Mouse (Mus musculus): Measurements from ENCODE around the gene Bglap3. TPM values are rescaled to one million over a fixed set of nuclear protein-coding genes. Genes with fewer than 3 reads are reported as not detected.

Bglap3 gene
- polyA plus RNA-seq, 1 experiment from 2014 or later: 0.20 TPM

GRCm38 (mm10) chr3:88350732-88351131 lies 21.8 kb downstream of the Bglap3 start:
- Histone ChIP-seq H3K9ac (no peak overlapping the region), H3K27me3 (ENCODE audit: control insufficient read depth, insufficient read depth, low read length) (no peaks in the 10 kb centered on the region), H3K4me3 (replicated peaks; ENCODE audit: low read length) (no peak overlapping the region), H3K4me2 (replicated peaks) (no peak overlapping the region), H3K4me1 (replicated peaks; ENCODE audit: control insufficient read depth, insufficient read depth, low read length) (no peaks in the 10 kb centered on the region), H3K36me3 (replicated peaks; ENCODE audit: control insufficient read depth, insufficient read depth) (peaks cover 100% of the 10 kb centered on the region), H3K27ac (no peak overlapping the region), H3K9me3 (ENCODE audit: control insufficient read depth, low read length) (no peaks in the 10 kb centered on the region)
- ATAC-seq (ENCODE audit: low FRiP score) (no peak), DNase-seq (ENCODE audit: low spot score) (no peak)
- WGBS: 95% methylated on average over 13 of the region's 13 CpGs

GRCm38 (mm10) chr3:88339006-88339405 lies 33.5 kb downstream of the Bglap3 start:
- Histone ChIP-seq H3K9me3 (ENCODE audit: control insufficient read depth, low read length) (no peaks in the 10 kb centered on the region), H3K36me3 (replicated peaks; ENCODE audit: control insufficient read depth, insufficient read depth) (peaks cover 33% of the 10 kb centered on the region), H3K27me3 (ENCODE audit: control insufficient read depth, insufficient read depth, low read length) (no peaks in the 10 kb centered on the region), H3K4me1 (replicated peaks; ENCODE audit: control insufficient read depth, insufficient read depth, low read length) (peaks cover 18% of the 10 kb centered on the region), H3K4me3 (replicated peaks; ENCODE audit: low read length) (no peak overlapping the region), H3K27ac (no peak overlapping the region), H3K4me2 (replicated peaks) (no peak overlapping the region), H3K9ac (no peak overlapping the region)
- no peak for ATAC-seq (ENCODE audit: low FRiP score)
- WGBS: 82% methylated on average over 3 of the region's 3 CpGs
- no peak for DNase-seq (ENCODE audit: low spot score)

- Histone ChIP-seq H3K27ac (no peak overlapping the region), H3K4me2 (replicated peaks) (no peak overlapping the region), H3K9ac (no peak overlapping the region), H3K9me3 (ENCODE audit: control insufficient read depth, low read length) (no peaks in the 10 kb centered on the region), H3K27me3 (ENCODE audit: control insufficient read depth, insufficient read depth, low read length) (no peaks in the 10 kb centered on the region), H3K4me1 (replicated peaks; ENCODE audit: control insufficient read depth, insufficient read depth, low read length) (peaks cover 18% of the 10 kb centered on the region), H3K4me3 (replicated peaks; ENCODE audit: low read length) (no peak overlapping the region), H3K36me3 (replicated peaks; ENCODE audit: control insufficient read depth, insufficient read depth) (peaks cover 26% of the 10 kb centered on the region)
- no peak for ATAC-seq (ENCODE audit: low FRiP score)
- no peak for DNase-seq (ENCODE audit: low spot score)
- WGBS: 96% methylated on average over 7 of the region's 7 CpGs
These were observed 34.2 kb downstream of the Bglap3 start for GRCm38 (mm10) chr3:88338316-88338715.

- DNase-seq (ENCODE audit: low spot score) (no peak), ATAC-seq (ENCODE audit: low FRiP score) (no peak)
- peaks cover 18% of the 10 kb centered on the region for H3K36me3 ChIP-seq (replicated peaks; ENCODE audit: control insufficient read depth, insufficient read depth)
- H3K27me3 ChIP-seq (ENCODE audit: control insufficient read depth, insufficient read depth, low read length): no peaks in the 10 kb centered on the region
- peaks cover 18% of the 10 kb centered on the region for H3K4me1 ChIP-seq (replicated peaks; ENCODE audit: control insufficient read depth, insufficient read depth, low read length)
- H3K4me2 ChIP-seq (replicated peaks): peak overlapping the region; percentile 76
- no peak overlapping the region; the same call in 1 of the 2 replicates for H3K4me3 ChIP-seq (replicated peaks; ENCODE audit: low read length)
- H3K27ac ChIP-seq: no peak overlapping the region
- H3K9me3 ChIP-seq (ENCODE audit: control insufficient read depth, low read length): no peaks in the 10 kb centered on the region
- 82% methylated on average over 11 of the region's 11 CpGs for WGBS
- H3K9ac ChIP-seq: no peak overlapping the region
These were observed 35.0 kb downstream of the Bglap3 start for GRCm38 (mm10) chr3:88337367-88338020.

DNA sequence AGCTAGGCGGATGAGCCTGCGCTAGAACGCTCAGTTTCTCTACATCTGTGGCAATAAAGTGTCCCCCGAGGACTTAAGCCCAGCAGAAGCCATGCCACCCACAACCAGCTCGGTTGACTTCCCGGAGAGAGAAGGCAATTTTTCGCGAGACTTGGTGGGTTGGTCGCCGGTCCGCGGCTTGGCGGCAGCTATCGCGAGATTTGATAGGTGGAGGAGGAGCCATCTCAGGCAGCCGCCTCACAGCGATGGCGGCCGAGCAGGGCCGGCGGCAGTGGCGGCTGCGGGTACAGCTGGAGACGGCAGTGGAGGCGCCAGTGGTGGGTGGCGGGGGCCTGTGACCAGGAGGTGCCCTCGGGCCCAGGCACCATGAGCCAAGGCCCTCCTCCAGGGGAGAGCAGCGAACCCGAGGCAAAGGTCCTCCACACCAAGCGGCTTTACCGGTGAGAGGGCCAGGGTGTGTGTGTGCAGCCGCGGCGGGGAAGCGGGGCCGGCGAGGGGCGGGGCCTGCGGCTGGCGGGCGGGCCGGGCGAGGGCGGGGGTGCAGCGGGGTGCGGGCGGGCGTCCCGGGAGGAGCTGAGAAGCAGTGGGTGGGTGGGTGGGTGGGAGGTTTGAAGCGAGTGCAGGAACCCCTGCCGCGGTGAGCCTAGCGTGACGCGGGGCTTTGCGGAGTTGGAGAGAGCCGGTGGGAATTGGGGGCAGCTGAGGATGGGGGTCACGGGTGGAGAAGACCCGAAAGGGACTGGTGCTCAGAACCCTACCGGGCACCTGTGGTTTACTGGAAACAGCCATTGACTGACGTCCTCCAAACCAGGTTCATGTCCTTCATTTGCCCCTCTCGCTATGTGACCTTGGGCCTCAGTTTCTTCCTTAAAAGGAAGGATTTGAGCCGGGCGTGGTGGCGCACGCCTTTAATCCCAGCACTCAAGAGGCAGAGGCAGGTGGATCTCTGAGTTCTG lies 36.2 kb downstream of the Bglap3 start, which contains the start of the genes Tmem79 and Smg5:
Tmem79 (minus strand) TSS at position 91 of the 956 bp plus-strand sequence.
Smg5 (plus strand) TSS at position 203 of the 956 bp plus-strand sequence.
- H3K27ac ChIP-seq: peak within 1 kb of the TSS; percentile 95
- WGBS: 2% methylated on average over 47 of the region's 66 CpGs
- H3K4me2 ChIP-seq (replicated peaks): peak within 1 kb of the TSS; percentile 76
- peak; percentile 95 for DNase-seq (ENCODE audit: low spot score)
- H3K9me3 ChIP-seq (ENCODE audit: control insufficient read depth, low read length): no peaks in the 10 kb centered on the region
- peaks cover 6% of the 10 kb centered on the region for H3K36me3 ChIP-seq (replicated peaks; ENCODE audit: control insufficient read depth, insufficient read depth)
- H3K9ac ChIP-seq: peak within 1 kb of the TSS; percentile 87
- H3K27me3 ChIP-seq (ENCODE audit: control insufficient read depth, insufficient read depth, low read length): no peaks in the 10 kb centered on the region
- H3K4me1 ChIP-seq (replicated peaks; ENCODE audit: control insufficient read depth, insufficient read depth, low read length): peaks cover 18% of the 10 kb centered on the region
- peak within 1 kb of the TSS; percentile 76 for H3K4me3 ChIP-seq (replicated peaks; ENCODE audit: low read length)
- peak; percentile 96 for ATAC-seq (ENCODE audit: low FRiP score)

DNA sequence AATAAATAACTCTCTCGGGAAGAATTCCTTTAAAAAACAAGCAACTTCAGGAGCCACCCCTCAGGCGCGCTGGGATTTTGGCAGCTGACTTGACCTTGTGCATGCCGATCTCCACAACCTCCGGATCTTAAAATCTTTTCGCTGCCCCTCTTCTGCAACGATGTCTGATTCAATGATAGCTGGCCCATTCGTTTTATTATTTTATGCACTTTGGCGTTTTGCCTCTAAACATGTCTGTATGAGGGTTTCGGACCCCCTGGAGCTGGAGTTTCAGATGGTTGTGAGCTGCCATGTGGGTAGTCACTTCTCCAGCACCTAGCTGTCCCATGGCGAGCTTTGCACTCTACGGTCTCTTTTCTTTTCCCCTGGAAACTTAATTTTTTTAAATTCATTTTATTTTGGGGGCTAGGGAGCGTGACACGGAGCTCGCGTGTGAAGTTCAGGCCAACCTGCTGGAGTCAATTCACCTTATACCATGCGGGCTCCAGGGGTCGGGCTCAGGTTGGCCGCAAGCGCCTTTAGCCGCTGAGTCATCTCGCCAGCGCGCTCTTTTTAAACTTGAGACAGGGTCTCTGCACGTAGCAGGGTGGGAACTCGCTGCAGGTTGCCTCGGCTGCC lies 37.0 kb downstream of the Bglap3 start:
- Histone ChIP-seq H3K4me3 (replicated peaks; ENCODE audit: low read length) (peak overlapping the region; percentile 76), H3K36me3 (replicated peaks; ENCODE audit: control insufficient read depth, insufficient read depth) (peaks cover 1% of the 10 kb centered on the region; the same call in 1 of the 2 replicates), H3K27me3 (ENCODE audit: control insufficient read depth, insufficient read depth, low read length) (no peaks in the 10 kb centered on the region), H3K27ac (peak overlapping the region; percentile 95), H3K9me3 (ENCODE audit: control insufficient read depth, low read length) (no peaks in the 10 kb centered on the region), H3K9ac (peak overlapping the region; percentile 87), H3K4me2 (replicated peaks) (peak overlapping the region; percentile 76), H3K4me1 (replicated peaks; ENCODE audit: control insufficient read depth, insufficient read depth, low read length) (peaks cover 18% of the 10 kb centered on the region)
- peak; percentile 76 for ATAC-seq (ENCODE audit: low FRiP score)
- 1% methylated on average over 27 of the region's 27 CpGs for WGBS
- no peak for DNase-seq (ENCODE audit: low spot score)

- Histone ChIP-seq H3K4me1 (replicated peaks; ENCODE audit: control insufficient read depth, insufficient read depth, low read length) (peaks cover 18% of the 10 kb centered on the region), H3K9ac (peak overlapping the region; percentile 87), H3K27me3 (ENCODE audit: control insufficient read depth, insufficient read depth, low read length) (no peaks in the 10 kb centered on the region), H3K27ac (peak overlapping the region; percentile 95; the same call in 1 of the 2 replicates), H3K4me3 (replicated peaks; ENCODE audit: low read length) (peak overlapping the region; percentile 76), H3K36me3 (replicated peaks; ENCODE audit: control insufficient read depth, insufficient read depth) (0 out of 2 replicates have a peak, but pooled peaks cover 3% of the 10 kb centered on the region), H3K4me2 (replicated peaks) (peak overlapping the region; percentile 76), H3K9me3 (ENCODE audit: control insufficient read depth, low read length) (no peaks in the 10 kb centered on the region)
- DNase-seq (ENCODE audit: low spot score) (no peak), ATAC-seq (ENCODE audit: low FRiP score) (no peak)
- WGBS: 42% methylated on average over 3 of the region's 3 CpGs
These were observed 37.6 kb downstream of the Bglap3 start for GRCm38 (mm10) chr3:88334902-88335435.

DNA sequence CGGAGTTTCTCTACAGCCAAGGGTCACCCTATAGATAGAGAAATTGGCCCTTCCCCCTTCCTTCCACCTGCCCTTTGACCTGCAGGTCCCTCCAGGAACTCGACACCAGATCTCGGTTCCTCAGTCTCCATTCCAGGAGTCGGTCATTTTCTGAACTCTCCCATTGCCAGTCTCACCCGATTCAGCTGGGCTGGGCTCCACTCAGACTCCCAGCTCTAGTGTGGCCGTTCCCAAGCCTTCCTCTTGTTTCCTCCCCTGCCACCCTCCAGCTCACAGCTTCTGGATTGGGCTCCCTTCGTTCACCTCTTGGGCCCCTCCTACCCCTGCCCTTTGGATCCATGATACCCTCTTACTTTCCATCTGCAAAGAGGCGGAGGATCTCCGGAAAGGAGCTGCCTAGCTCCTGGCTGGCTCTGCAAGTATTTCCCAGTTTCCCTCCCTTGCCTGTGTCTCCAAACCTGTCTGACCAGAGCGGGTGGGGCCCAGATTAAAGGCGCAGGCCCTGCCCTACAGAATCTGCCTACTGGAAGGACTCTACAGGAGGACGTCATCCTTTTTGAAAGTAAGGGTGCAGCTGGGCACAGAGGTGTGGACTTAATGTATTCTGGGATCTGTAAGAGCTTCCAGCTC lies 38.4 kb downstream of the Bglap3 start:
- H3K9ac ChIP-seq: no peak overlapping the region
- H3K36me3 ChIP-seq (replicated peaks; ENCODE audit: control insufficient read depth, insufficient read depth): peaks cover 9% of the 10 kb centered on the region; the same call in 1 of the 2 replicates
- ATAC-seq (ENCODE audit: low FRiP score) (no peak), DNase-seq (ENCODE audit: low spot score) (no peak)
- 68% methylated on average over 12 of the region's 12 CpGs for WGBS
- H3K4me2 ChIP-seq (replicated peaks): no peak overlapping the region
- no peak overlapping the region for H3K4me3 ChIP-seq (replicated peaks; ENCODE audit: low read length)
- H3K27me3 ChIP-seq (ENCODE audit: control insufficient read depth, insufficient read depth, low read length): no peaks in the 10 kb centered on the region
- no peaks in the 10 kb centered on the region for H3K9me3 ChIP-seq (ENCODE audit: control insufficient read depth, low read length)
- no peak overlapping the region for H3K27ac ChIP-seq
- peaks cover 18% of the 10 kb centered on the region for H3K4me1 ChIP-seq (replicated peaks; ENCODE audit: control insufficient read depth, insufficient read depth, low read length)

Data from hindbrain, embryonic 14.5 days (tissue).